Mouse (Mus musculus) limb, embryonic 13.5 days (tissue): ENCODE measurements around the gene Uts2r. TPM values are rescaled to one million over a fixed set of nuclear protein-coding genes. Genes with fewer than 3 reads are reported as not detected.

Experiments
- ATAC-seq: fragments of 200-750 bp; cut with Nextera tagmentation; 2 replicates; pipeline ENCODE4 v1.8.0; 2017; ENCODE audit warnings: low read depth, moderate number of reproducible peaks, moderate TSS enrichment; ENCODE audit not compliant: low FRiP score
- H3K27ac ChIP-seq: fragments of 300-500 bp; sonication (generic); 2 replicates; pipeline ENCODE4 v1.5.1; 2015; ENCODE audit warnings: inconsistent platforms, mild to moderate bottlenecking, moderate library complexity
- H3K27me3 ChIP-seq: fragments of 300-500 bp; sonication (generic); 2 replicates; pipeline ENCODE4 v1.6.1; 2015; ENCODE audit warnings: mild to moderate bottlenecking, inconsistent platforms
- H3K36me3 ChIP-seq: fragments of 300-500 bp; sonication (generic); 2 replicates; pipeline ENCODE4 v1.6.1; 2015; ENCODE audit warnings: inconsistent platforms, mild to moderate bottlenecking, moderate library complexity
- H3K4me1 ChIP-seq: fragments of 300-500 bp; sonication (generic); 2 replicates; pipeline ENCODE4 v1.6.1; 2015; ENCODE audit warnings: inconsistent platforms
- H3K4me2 ChIP-seq: fragments of 300-500 bp; sonication (generic); replicated peaks from 2 replicates; pipeline ENCODE4 v1.6.1; 2015; ENCODE audit warnings: inconsistent platforms, mild to moderate bottlenecking, moderate library complexity
- H3K4me3 ChIP-seq: fragments of 300-500 bp; sonication (generic); 2 replicates; pipeline ENCODE4 v1.5.1; 2015; ENCODE audit warnings: moderate library complexity, mild to moderate bottlenecking, inconsistent platforms
- H3K9ac ChIP-seq: fragments of 300-500 bp; sonication (generic); 2 replicates; pipeline ENCODE4 v1.6.1; 2015; ENCODE audit warnings: mild to moderate bottlenecking, inconsistent platforms
- H3K9me3 ChIP-seq: fragments of 300-500 bp; sonication (generic); 2 replicates; pipeline ENCODE4 v1.6.1; 2016; ENCODE audit warnings: inconsistent platforms
- WGBS: fragments of 180-500 bp; shearing (Covaris S2); methylation state at CpG from one replicate; pipeline ENCODE4 v1.1.7; 2015; 5-methylcytosine and 5-hydroxymethylcytosine counted together
- polyA plus RNA-seq: library from polyadenylated mRNA; unstranded; fragments of >200 nt; fragmentation: Nextera tagmentation; extraction: Ambion mirVana; gene quantifications from 2 replicates; pipeline ENCODE4 v1.2.1, GENCODE M21; 2015

Uts2r gene
- polyA plus RNA-seq, 1 experiment from 2014 or later: 1.3 TPM

DNA sequence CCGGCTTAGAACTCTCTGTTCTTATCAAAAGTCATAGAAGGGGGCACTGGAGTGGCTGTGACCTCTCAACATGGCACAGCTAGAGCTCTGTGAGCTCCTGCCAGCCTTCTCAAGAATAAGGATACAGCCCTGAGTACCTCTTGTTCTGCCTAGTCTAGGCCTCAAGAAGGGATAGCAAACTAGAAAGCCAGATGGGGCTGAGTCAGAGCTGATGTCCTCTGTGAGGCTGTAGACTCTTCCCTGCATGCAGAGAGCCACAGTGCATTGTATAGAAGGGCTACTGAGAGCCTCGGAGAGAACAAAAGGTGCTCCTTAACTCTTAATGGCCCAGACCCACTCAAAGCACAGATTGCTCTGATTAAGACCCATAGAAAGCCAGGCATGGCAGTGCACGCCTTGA, 14.2 kb downstream of the Uts2r start:
- Histone ChIP-seq H3K4me1 (no peaks in the 10 kb centered on the region), H3K4me3 (no peak overlapping the region), H3K27ac (no peak overlapping the region), H3K27me3 (no peaks in the 10 kb centered on the region), H3K36me3 (no peaks in the 10 kb centered on the region), H3K4me2 (no peak overlapping the region), H3K9ac (no peak overlapping the region), H3K9me3 (no peaks in the 10 kb centered on the region)
- ATAC-seq: no peak
- 41% methylated on average over 3 of the region's 3 CpGs for WGBS

DNA sequence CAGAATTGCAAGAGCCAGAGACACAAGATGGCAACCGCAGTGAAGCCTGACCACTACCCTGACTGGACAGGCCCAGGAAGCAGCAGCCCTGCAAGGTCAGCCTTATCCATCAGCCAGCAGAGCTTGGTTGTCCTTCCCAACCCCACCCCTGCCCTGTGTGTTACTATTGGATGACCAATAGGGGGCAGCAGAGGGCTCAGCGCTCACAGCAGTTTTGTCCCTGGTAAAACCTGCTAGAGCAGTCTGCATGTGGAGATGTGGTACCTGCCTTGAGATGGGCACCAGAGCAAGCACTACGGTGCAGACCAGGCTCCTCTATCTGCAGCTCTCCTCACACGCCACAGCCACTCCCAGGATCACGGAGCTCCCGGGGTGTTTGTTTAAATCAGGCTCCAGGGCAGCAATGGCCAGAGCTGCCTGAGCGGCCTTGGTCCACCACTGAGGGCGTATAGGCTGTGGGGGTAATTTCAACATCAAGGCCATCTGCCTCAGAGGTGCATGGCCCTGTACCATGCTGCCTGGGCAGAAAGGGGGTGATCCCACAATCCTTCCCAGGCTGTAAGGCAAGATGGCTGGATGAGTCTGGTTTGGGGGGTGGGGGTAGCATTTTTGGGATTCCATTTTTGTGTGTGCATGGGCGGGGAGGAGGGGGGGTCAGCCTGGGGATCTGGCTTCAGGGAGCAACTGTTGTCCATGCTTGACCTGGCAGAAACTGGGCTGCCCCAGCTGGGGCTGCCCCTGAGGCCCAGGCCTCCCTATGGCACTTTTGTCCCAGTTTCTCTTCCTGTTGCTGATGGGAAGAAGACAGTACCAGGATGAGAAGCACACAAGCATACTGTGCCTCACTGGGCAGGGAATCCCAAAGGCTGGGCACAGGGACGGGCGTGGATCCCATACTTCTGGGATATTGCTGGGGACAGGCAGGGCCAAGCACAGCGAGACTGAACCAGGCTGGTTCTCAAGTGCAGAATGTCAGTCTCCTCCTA, 16.5 kb downstream of the Uts2r start:
- WGBS: 53% methylated on average over 12 of the region's 12 CpGs
- Histone ChIP-seq H3K4me1 (no peaks in the 10 kb centered on the region), H3K36me3 (peaks cover 11% of the 10 kb centered on the region), H3K27me3 (no peaks in the 10 kb centered on the region), H3K9me3 (no peaks in the 10 kb centered on the region), H3K9ac (no peak overlapping the region), H3K4me2 (no peak overlapping the region), H3K4me3 (no peak overlapping the region), H3K27ac (no peak overlapping the region)
- peak; percentile 25; the same call in 1 of the 2 replicates for ATAC-seq

DNA sequence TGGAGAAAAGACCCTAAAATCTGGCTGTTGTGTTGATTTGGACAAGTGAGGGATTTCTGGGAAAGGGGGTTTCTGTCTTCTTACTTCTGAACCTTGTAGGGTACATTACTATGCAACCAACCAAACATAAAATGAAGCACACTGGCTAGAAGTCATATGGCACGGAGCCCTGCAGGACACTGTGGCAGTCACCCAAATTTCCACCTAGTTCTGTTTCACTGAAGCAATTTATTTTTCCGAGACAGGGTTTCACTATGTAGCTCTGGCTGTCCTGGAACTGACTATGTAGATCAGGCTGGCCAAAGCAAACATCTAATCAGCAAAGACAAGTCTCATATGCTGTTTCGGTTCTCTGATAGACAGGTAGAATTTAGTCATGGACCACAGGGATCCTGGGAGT, 29.6 kb downstream of the Uts2r start:
- H3K9me3 ChIP-seq: no peaks in the 10 kb centered on the region
- H3K9ac ChIP-seq: no peak overlapping the region
- peaks cover 28% of the 10 kb centered on the region for H3K36me3 ChIP-seq
- WGBS: 82% methylated on average over 3 of the region's 3 CpGs
- ATAC-seq: no peak
- H3K4me2 ChIP-seq: no peak overlapping the region
- H3K4me1 ChIP-seq: no peaks in the 10 kb centered on the region
- no peaks in the 10 kb centered on the region for H3K27me3 ChIP-seq
- H3K4me3 ChIP-seq: no peak overlapping the region
- H3K27ac ChIP-seq: no peak overlapping the region

DNA sequence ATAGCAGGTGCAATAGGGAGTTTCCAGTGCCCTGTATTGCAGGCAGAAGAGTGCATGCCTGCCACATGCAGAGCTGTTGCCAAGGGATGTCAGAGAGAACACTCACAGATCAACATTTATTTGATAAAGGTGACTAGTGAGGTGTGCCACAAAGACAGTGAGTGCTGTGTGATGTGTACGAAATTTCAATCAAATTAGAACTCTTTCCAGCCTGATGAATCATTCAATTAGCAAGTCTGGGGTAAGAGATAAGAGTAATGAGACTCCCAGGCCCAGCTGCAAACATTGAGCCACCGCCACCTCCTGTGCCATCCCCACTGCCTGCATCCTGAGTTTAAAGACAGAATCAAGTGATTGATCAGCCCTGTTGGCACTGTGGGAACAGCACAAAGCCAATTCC, 32.7 kb downstream of the Uts2r start:
- ATAC-seq: no peak
- WGBS: 75% methylated on average over 2 of the region's 2 CpGs
- no peak overlapping the region for H3K9ac ChIP-seq
- no peaks in the 10 kb centered on the region for H3K27me3 ChIP-seq
- no peaks in the 10 kb centered on the region for H3K4me1 ChIP-seq
- no peak overlapping the region for H3K4me3 ChIP-seq
- H3K36me3 ChIP-seq: peaks cover 24% of the 10 kb centered on the region
- H3K9me3 ChIP-seq: no peaks in the 10 kb centered on the region
- no peak overlapping the region for H3K4me2 ChIP-seq
- no peak overlapping the region for H3K27ac ChIP-seq

DNA sequence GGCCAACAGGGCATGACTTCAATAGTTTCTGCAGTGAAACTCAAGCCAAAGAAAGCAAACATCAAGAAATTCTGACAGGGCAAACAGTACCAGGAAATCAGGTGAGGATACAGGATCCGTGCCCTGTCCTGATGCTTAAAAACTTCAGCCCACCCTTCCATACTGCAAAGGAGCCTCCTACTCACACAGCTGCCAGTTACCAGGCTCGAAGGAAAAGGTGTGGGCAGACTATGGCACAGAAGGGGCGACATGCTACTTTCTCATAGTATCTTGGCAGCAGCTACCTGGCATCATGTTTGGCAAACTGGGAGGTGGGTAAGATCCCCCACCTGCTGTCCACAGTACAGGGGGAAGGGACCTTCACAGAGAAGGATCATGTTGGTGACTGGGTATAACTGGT, 33.3 kb downstream of the Uts2r start:
- Histone ChIP-seq H3K36me3 (peaks cover 24% of the 10 kb centered on the region), H3K9ac (no peak overlapping the region), H3K4me1 (no peaks in the 10 kb centered on the region), H3K9me3 (no peaks in the 10 kb centered on the region), H3K4me2 (no peak overlapping the region), H3K27ac (no peak overlapping the region), H3K27me3 (no peaks in the 10 kb centered on the region), H3K4me3 (no peak overlapping the region)
- ATAC-seq: no peak
- 80% methylated on average over 3 of the region's 3 CpGs for whole genome bisulfite sequencing

DNA sequence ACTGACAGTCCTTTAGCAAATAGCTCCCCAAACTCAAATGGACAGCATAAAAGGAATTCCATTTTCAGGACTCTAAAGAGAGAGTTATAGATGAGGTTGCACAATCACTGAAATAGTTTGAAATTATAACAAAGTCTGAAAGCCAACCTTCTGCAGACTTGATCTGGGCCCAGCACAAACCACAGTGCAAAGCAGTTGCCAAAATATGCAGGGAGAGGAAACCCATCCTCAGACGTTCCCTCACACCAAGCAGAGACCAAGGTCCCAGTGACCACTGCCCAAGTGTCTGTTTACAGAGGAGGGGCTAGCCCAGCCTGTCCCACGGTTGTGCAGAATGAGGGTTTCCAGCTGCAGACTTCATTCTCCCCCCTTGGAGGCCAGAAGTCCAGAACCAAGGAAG, 38.6 kb downstream of the Uts2r start:
- ATAC-seq: no peak
- WGBS: 44% methylated on average over 2 of the region's 2 CpGs
- no peak overlapping the region for H3K4me3 ChIP-seq
- peaks cover 15% of the 10 kb centered on the region; the same call in 1 of the 2 replicates for H3K36me3 ChIP-seq
- H3K4me1 ChIP-seq: 0 out of 2 replicates have a peak, but pooled peaks cover 1% of the 10 kb centered on the region
- H3K27me3 ChIP-seq: no peaks in the 10 kb centered on the region
- no peak overlapping the region for H3K4me2 ChIP-seq
- H3K27ac ChIP-seq: no peak overlapping the region
- no peak overlapping the region for H3K9ac ChIP-seq
- no peaks in the 10 kb centered on the region for H3K9me3 ChIP-seq

DNA sequence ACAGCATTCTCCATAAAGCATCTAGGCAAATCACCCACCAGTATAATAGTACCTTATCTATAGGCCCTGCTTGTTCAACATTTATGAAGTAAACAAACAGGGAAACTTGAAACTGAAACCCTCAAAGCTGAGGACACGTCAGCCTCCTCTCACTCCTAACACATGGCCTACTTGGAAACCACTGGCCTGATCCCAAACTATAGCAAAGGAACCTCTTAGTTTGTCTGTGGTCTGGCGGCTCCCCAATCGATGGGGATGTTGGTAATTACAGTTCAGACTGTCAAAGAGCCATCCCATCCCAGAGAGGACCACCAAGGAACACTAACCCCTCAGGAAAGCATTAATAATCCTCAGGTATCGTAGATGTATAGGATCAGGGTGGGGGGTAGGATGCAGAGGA, 39.8 kb downstream of the Uts2r start:
- Histone ChIP-seq H3K4me1 (peaks cover 5% of the 10 kb centered on the region; the same call in 1 of the 2 replicates), H3K9ac (no peak overlapping the region), H3K9me3 (no peaks in the 10 kb centered on the region), H3K27me3 (no peaks in the 10 kb centered on the region), H3K36me3 (peaks cover 15% of the 10 kb centered on the region; the same call in 1 of the 2 replicates), H3K4me3 (no peak overlapping the region), H3K27ac (no peak overlapping the region), H3K4me2 (no peak overlapping the region)
- 79% methylated on average over 4 of the region's 4 CpGs for WGBS
- ATAC-seq: no peak

DNA sequence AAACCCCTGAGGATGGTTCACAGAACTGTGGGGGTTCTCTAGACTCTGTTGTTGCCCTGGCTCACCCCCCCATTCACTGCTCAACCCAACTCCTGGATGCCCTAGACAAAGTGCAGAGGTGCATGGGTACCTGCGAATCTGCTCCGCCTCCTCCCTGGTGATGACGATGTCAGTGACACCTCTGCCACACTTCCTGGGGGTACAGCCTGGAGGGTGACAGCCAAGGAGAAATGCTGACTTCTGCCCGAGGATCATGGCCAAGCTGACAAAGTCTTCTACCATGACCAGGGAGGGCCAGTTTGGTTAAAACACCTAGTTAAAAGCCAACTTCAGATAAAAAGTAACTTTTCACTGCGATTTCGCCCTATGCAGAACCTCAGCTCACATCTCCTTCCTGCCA, 40.7 kb downstream of the Uts2r start:
- Histone ChIP-seq H3K36me3 (peaks cover 11% of the 10 kb centered on the region; the same call in 1 of the 2 replicates), H3K4me3 (no peak overlapping the region), H3K27ac (no peak overlapping the region), H3K4me1 (peaks cover 11% of the 10 kb centered on the region), H3K27me3 (no peaks in the 10 kb centered on the region), H3K9me3 (no peaks in the 10 kb centered on the region), H3K9ac (no peak overlapping the region), H3K4me2 (no peak overlapping the region)
- ATAC-seq: no peak
- WGBS: 89% methylated on average over 6 of the region's 6 CpGs

DNA sequence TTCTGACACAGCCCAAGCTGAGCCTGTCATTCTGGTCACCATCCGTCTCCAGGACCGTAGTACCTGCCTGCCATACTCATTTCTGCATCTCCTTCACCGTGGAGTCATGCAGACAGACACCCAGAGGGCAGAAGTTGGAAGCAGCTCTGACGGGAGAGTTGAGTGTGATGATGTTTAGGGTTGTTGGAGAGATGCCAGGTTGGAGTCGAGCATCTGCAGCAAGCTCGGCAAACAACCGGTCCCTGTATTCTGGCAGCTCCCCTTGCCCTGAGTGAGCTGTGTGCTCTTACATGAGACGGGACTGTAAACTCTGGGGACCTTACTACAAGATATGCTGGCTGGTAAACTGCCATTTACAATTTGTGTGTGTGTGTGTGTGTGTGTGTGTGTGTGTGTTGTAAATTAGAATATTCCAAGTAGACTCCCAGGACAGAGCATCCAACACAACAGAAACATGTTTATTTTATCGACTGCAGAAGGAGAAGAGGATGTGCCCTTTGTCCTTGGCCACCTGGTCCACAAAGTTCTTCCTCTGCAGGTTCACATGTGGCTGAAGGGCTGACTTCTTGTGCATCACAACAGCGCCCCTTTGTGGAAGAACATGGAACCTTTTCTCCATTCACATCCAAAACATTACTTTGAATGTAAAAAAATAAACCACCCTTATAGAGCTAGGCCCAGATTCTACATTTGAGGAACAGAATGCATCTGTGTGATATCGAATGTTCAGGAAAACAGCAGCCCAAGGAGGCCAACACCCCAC, 41.5 kb downstream of the Uts2r start:
- no peak for ATAC-seq
- Histone ChIP-seq H3K27me3 (no peaks in the 10 kb centered on the region), H3K27ac (no peak overlapping the region), H3K4me3 (no peak overlapping the region), H3K36me3 (0 out of 2 replicates have a peak, but pooled peaks cover 4% of the 10 kb centered on the region), H3K9ac (no peak overlapping the region), H3K4me2 (no peak overlapping the region), H3K9me3 (no peaks in the 10 kb centered on the region), H3K4me1 (peaks cover 11% of the 10 kb centered on the region)
- 55% methylated on average over 11 of the region's 11 CpGs for WGBS

DNA sequence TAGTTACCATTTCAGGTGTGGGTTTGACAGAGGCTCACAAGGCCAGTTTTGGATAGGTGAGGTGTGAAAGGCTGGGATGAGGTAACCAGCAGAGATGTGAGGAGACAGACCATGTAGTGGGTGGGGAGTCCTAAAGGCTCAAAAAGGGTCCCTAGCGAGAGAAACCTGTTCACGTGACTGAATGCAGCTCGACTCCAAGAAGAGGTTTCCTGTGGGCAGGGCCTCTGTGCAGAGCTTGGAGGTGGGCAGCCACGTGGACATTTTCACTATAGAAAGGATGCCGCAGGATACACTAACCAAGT, 43.7 kb downstream of the Uts2r start:
- peak overlapping the region; percentile 80 for H3K4me2 ChIP-seq
- no peaks in the 10 kb centered on the region for H3K27me3 ChIP-seq
- H3K4me3 ChIP-seq: peak overlapping the region; percentile 73
- H3K36me3 ChIP-seq: peaks cover 18% of the 10 kb centered on the region
- ATAC-seq: no peak
- no peaks in the 10 kb centered on the region for H3K9me3 ChIP-seq
- no peak overlapping the region for H3K9ac ChIP-seq
- H3K27ac ChIP-seq: no peak overlapping the region
- H3K4me1 ChIP-seq: peaks cover 11% of the 10 kb centered on the region
- under 1% methylated on average over 5 of the region's 5 CpGs for WGBS

DNA sequence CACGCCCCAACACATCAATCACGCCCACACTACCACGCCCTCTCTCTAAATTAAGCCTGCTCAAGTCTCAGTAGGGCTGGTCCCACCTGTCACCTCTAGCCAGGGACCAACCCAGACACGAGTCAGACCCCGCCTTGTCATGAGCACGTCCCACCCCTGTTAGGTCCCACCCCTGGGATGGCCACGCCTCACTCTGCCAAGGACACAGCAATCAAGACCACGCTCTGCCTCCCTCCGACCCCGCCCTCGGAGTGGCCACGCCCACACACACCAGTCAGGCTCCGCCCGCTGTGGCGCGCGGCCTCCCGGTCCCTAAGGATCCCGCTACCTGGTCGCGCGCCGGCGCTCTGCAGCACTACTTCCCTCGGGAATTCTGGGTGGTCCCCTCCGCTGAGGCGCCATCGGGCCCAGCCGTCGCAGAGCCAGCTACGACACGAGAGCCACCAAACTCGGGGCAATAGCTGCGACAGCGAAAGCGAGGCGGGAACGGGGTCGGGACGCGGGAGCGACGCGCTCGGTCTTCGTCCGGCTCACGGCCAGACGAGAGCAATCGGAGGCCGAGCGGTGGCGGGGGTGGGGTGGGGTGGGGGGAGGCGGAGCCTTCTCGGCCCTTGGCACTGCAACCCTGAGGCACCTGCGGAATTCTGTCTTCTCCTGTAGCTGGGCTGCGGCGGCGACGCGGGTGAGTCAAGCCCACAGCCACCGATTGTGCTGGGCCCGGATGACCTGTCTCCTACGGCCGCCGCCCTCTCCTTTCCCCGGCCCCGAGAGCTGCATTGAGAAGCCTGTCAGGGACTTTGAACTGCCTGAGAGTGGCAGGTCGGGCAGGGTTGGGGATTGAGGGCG, 44.3 kb downstream of the Uts2r start, which contains the start of the genes Hexdc and Ogfod3:
Hexdc (plus strand) TSS at position 273 of the 846 bp plus-strand sequence.
Ogfod3 (minus strand) TSS at position 551 of the 846 bp plus-strand sequence.
- H3K27ac ChIP-seq: peak within 1 kb of the TSS; percentile 78
- peak within 1 kb of the TSS; percentile 73 for H3K4me3 ChIP-seq
- peak; percentile 97 for ATAC-seq
- no peaks in the 10 kb centered on the region for H3K9me3 ChIP-seq
- H3K4me1 ChIP-seq: peaks cover 11% of the 10 kb centered on the region
- peaks cover 19% of the 10 kb centered on the region for H3K36me3 ChIP-seq
- H3K9ac ChIP-seq: peak within 1 kb of the TSS; percentile 81
- H3K4me2 ChIP-seq: peak within 1 kb of the TSS; percentile 80
- no peaks in the 10 kb centered on the region for H3K27me3 ChIP-seq
- WGBS: under 1% methylated on average over 70 of the region's 70 CpGs
